In the genomic region with DNA sequence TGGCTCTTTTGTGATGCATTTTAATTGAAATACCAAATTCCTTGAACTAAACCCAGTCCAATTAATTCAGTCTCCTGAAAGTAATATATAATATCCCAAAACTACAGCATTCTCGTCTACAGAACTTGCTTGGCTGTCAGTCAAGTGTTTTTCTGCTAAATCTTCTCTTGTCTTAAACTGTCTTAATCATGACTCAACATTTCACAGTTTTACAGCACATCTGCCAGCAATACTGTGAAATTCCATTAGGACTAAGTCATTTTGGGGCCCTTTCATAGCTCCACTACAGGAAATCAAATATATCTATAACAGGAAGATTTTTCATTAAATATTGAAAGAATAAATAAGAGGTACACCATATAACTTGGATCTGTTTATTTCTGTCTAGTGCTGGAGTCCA, we compare ENCODE assay signal across 15 mouse cellular contexts.
"Had no signal": no experiment of that assay in that cellular context is flagged by ENCODE, and none has a peak within 500 bp of the region (broad histone marks: within the 10 kb centered on the region; RNA-seq: fewer than 3 reads in every experiment).

No protein-coding gene starts in this region.

- DNase-seq: cerebellum, adult 9-11 months; cerebellum, postnatal 10 days; cerebellum, postnatal 14 days; cerebellum, postnatal 25 days; cerebellum, postnatal 36 days; embryo, embryonic 11 days; forebrain, postnatal 0 days; gastrocnemius, adult 2 months; gastrocnemius, postnatal 10 days; gastrocnemius, postnatal 14 days; gastrocnemius, postnatal 25 days; gastrocnemius, postnatal 36 days; heart, adult 11 months; heart, adult 18-20 months; heart, adult 2 months had no signal
